ENCODE assay signal across 11 mouse cellular contexts in the genomic region with DNA sequence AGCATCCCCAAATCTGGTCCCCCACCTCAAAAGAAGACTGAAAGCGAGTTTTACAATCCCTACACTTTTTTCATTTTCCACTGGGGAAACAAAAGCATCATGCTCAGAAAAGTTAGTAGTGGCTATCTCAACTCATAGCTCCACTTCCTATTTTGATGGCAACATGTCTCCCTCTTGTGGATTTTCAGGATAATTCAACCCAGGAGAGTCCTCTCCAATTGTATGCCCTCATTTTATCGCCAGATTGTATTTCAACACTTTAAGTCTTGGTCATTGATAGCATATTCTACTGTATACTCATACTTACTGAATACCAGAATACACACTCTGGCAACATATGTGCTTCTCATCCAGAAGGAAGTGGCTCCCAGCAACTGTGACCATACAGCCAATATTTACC.
DNase-seq lines count a peak whose midpoint lies in the region; ATAC-seq and TF ChIP-seq lines count a peak whose summit lies in the region.
"Had no signal": no experiment of that assay in that cellular context is flagged by ENCODE, and none has a peak within 500 bp of the region (broad histone marks: within the 10 kb centered on the region; RNA-seq: fewer than 3 reads in every experiment).

No protein-coding gene starts in this region.

- WGBS in forebrain, embryonic 15.5 days: 37% methylated on average over 2 of the region's 2 CpGs
- WGBS in forebrain, embryonic 10.5 days: 56% methylated on average over 2 of the region's 2 CpGs
- WGBS in liver, adult 2 months: 33% methylated on average over 2 of the region's 2 CpGs
- 50% methylated on average over 2 of the region's 2 CpGs for WGBS in liver, embryonic 11.5 days

- H3K27ac ChIP-seq in forebrain, embryonic 15.5 days (replicated peaks): no peak overlapping the region
- H3K27ac ChIP-seq in forebrain, embryonic 10.5 days: no peak overlapping the region
- no peak overlapping the region for H3K27ac ChIP-seq in liver, adult 2 months (replicated peaks; ENCODE audit: insufficient read depth, low read depth, low read length)
- no peak overlapping the region for H3K27ac ChIP-seq in liver, embryonic 11.5 days (ENCODE audit: low read depth, low read length)

- no peaks in the 10 kb centered on the region for H3K4me1 ChIP-seq in forebrain, embryonic 15.5 days
- no peaks in the 10 kb centered on the region for H3K4me1 ChIP-seq in forebrain, embryonic 10.5 days
- H3K4me1 ChIP-seq in liver, adult 2 months (ENCODE audit: control insufficient read depth, insufficient read depth, low read length): no peaks in the 10 kb centered on the region
- H3K4me1 ChIP-seq in liver, embryonic 11.5 days (replicated peaks; ENCODE audit: control insufficient read depth, insufficient read depth, low read length): no peaks in the 10 kb centered on the region

- no peak overlapping the region for H3K4me3 ChIP-seq in forebrain, embryonic 15.5 days
- H3K4me3 ChIP-seq in forebrain, embryonic 10.5 days: no peak overlapping the region
- H3K4me3 ChIP-seq in liver, adult 2 months (ENCODE audit: insufficient read depth, low read depth, low read length): no peak overlapping the region
- H3K4me3 ChIP-seq in liver, embryonic 11.5 days (ENCODE audit: low read depth, low read length): no peak overlapping the region

- H3K36me3 ChIP-seq in forebrain, embryonic 15.5 days: no peaks in the 10 kb centered on the region
- H3K36me3 ChIP-seq in forebrain, embryonic 10.5 days (replicated peaks): no peaks in the 10 kb centered on the region
- H3K36me3 ChIP-seq in liver, adult 2 months (ENCODE audit: control insufficient read depth, insufficient read depth, low read length): no peaks in the 10 kb centered on the region
- no peaks in the 10 kb centered on the region for H3K36me3 ChIP-seq in liver, embryonic 11.5 days (ENCODE audit: control insufficient read depth, insufficient read depth, low read length)

- H3K27me3 ChIP-seq in forebrain, embryonic 15.5 days: no peaks in the 10 kb centered on the region
- H3K27me3 ChIP-seq in forebrain, embryonic 10.5 days (ENCODE audit: poor library complexity, severe bottlenecking): no peaks in the 10 kb centered on the region
- H3K27me3 ChIP-seq in liver, adult 2 months (ENCODE audit: control insufficient read depth, insufficient read depth, low read length): no peaks in the 10 kb centered on the region
- no peaks in the 10 kb centered on the region for H3K27me3 ChIP-seq in liver, embryonic 11.5 days (replicated peaks; ENCODE audit: control insufficient read depth, insufficient read depth, low read length)

- no peak for TF ChIP-seq POLR2A in liver, adult 2 months (IDR thresholded peaks at IDR 0.05; ENCODE audit: extremely low read depth, insufficient read depth, low read length)

- no peak for DNase-seq in forebrain, embryonic 10.5 days (ENCODE audit: extremely low spot score, low spot score)
- peak; percentile 12 for DNase-seq in liver, adult 2 months (ENCODE audit: extremely low read depth, low read depth, low spot score)
- no peak for DNase-seq in liver, embryonic 11.5 days (ENCODE audit: low spot score)
- peak; percentile 40 for DNase-seq in adipocyte (ENCODE audit: low spot score)
- peak; percentile 17 for DNase-seq in mesoderm, embryonic 11.5 days (ENCODE audit: low read depth, low spot score)
- no peak for DNase-seq in thymus, postnatal 10 days (ENCODE audit: low spot score in 2 of 2)
- DNase-seq: cerebellum, adult 9-10 months had no signal

- H3K9ac ChIP-seq in forebrain, embryonic 15.5 days (replicated peaks): no peak overlapping the region
- H3K9ac ChIP-seq in liver, adult 2 months (ENCODE audit: low read depth, low read length): no peak overlapping the region
- no peak overlapping the region for H3K9ac ChIP-seq in liver, embryonic 11.5 days (ENCODE audit: low read depth, low read length)

- TF ChIP-seq CTCF in liver, adult 2 months (IDR thresholded peaks at IDR 0.05; ENCODE audit: low read depth, low read length): no peak

- no peak overlapping the region for H3K4me2 ChIP-seq in forebrain, embryonic 15.5 days (replicated peaks)
- H3K4me2 ChIP-seq in liver, embryonic 11.5 days: no peak overlapping the region
- H3K4me2 ChIP-seq: heart, embryonic 11.5 days had no signal

- ATAC-seq in forebrain, embryonic 15.5 days (replicated peaks): peak; percentile 41; the same call in 1 of the 2 replicates
- ATAC-seq in liver, embryonic 11.5 days (replicated peaks; ENCODE audit: low FRiP score): no peak
- no peak for ATAC-seq in cerebellum, adult (ENCODE audit: insufficient number of reproducible peaks, low FRiP score, low TSS enrichment)
- ATAC-seq: Patski had no signal

- H3K9me3 ChIP-seq in forebrain, embryonic 15.5 days: no peaks in the 10 kb centered on the region
- H3K9me3 ChIP-seq in forebrain, embryonic 10.5 days: no peaks in the 10 kb centered on the region
- no peaks in the 10 kb centered on the region for H3K9me3 ChIP-seq in liver, embryonic 11.5 days (ENCODE audit: control insufficient read depth, low read length)

- H3K79me2 ChIP-seq in liver, adult 2 months (ENCODE audit: control insufficient read depth, insufficient read depth, low read length): no peaks in the 10 kb centered on the region

Comparison
In these comparisons a context has a peak if more than half of its experiments do, and no peak if none do; other contexts are left out.
1. DNase-seq: peak in liver, adult 2 months (single experiment), adipocyte (single experiment) and mesoderm, embryonic 11.5 days (single experiment); none in forebrain, embryonic 10.5 days (single experiment), liver, embryonic 11.5 days (single experiment) and thymus, postnatal 10 days (0 of 2).